Mouse (Mus musculus): Measurements from ENCODE around the gene Pycard. TPM values are rescaled to one million over a fixed set of nuclear protein-coding genes. Genes with fewer than 3 reads are reported as not detected.
"Not testable (repeated sequence)": the region's sequence is repeated elsewhere in the genome, so short reads cannot be mapped to it uniquely, and the experiment has no call there.

The Pycard gene
- polyA plus RNA-seq, 1 experiment from 2014 or later, result 6.5 TPM

- DNase-seq (ENCODE audit: low spot score), result no peak
- peaks cover 6% of the 10 kb centered on the region for H3K4me1 ChIP-seq
- H3K36me3 ChIP-seq, result no peaks in the 10 kb centered on the region
- 80% methylated on average over 6 of the region's 6 CpGs for WGBS
- H3K27me3 ChIP-seq (ENCODE audit: low read depth, poor library complexity, severe bottlenecking), result peaks cover 44% of the 10 kb centered on the region
- H3K27ac ChIP-seq, result no peak within 1 kb of the TSS
- no peaks in the 10 kb centered on the region for H3K9me3 ChIP-seq (replicated peaks)
- no peak within 1 kb of the TSS for H3K4me3 ChIP-seq
These were observed 47.1 kb downstream of the Pycard start, which contains the start of gene Prss36 for GRCm38 (mm10) chr7:127946470-127947023. Gene Prss36, minus strand, starts transcription at chr7:127946725.

- 10% methylated on average over 23 of the region's 23 CpGs for WGBS
- Histone ChIP-seq H3K4me1 (peaks cover 6% of the 10 kb centered on the region), H3K27me3 (ENCODE audit: low read depth, poor library complexity, severe bottlenecking) (peaks cover 44% of the 10 kb centered on the region), H3K9me3 (replicated peaks) (no peaks in the 10 kb centered on the region), H3K27ac (no peak overlapping the region), H3K4me3 (peak overlapping the region; percentile 29), H3K36me3 (no peaks in the 10 kb centered on the region)
- DNase-seq (ENCODE audit: low spot score), result peak; percentile 44
These were observed 49.1 kb downstream of the Pycard start for GRCm38 (mm10) chr7:127944614-127945013.

GRCm38 (mm10) chr7:127942097-127942496 lies 51.6 kb downstream of the Pycard start:
- WGBS, result 54% methylated on average over 2 of the region's 2 CpGs

More at GRCm38 (mm10) chr7:127942097-127942496, 51.6 kb downstream of the Pycard start:
- H3K27me3 ChIP-seq (ENCODE audit: low read depth, poor library complexity, severe bottlenecking), result peaks cover 42% of the 10 kb centered on the region
- H3K36me3 ChIP-seq; H3K9me3 ChIP-seq (replicated peaks); H3K4me3 ChIP-seq; DNase-seq (ENCODE audit: low spot score); H3K27ac ChIP-seq; H3K4me1 ChIP-seq: not testable (repeated sequence)

Other genes starting within 250 kb of the Pycard start
- gene Fbxl19, start 249.3 kb downstream of the Pycard start, polyA plus RNA-seq (2016; fragmentation: Nextera tagmentation; extraction: Ambion mirVana), result 9.4 and 10.8 TPM in 2 replicates
- gene Orai3, start 224.1 kb downstream of the Pycard start, polyA plus RNA-seq (2016; fragmentation: Nextera tagmentation; extraction: Ambion mirVana), result 15.2 and 16.0 TPM in 2 replicates
- gene Setd1a, start 217.2 kb downstream of the Pycard start, polyA plus RNA-seq (2016; fragmentation: Nextera tagmentation; extraction: Ambion mirVana), result 21.9 and 24.2 TPM in 2 replicates
- not detected in 2 replicates for gene Gm49388, start 208.3 kb downstream of the Pycard start, polyA plus RNA-seq (2016; fragmentation: Nextera tagmentation; extraction: Ambion mirVana)
- gene Hsd3b7, start 193.3 kb downstream of the Pycard start, polyA plus RNA-seq (2016; fragmentation: Nextera tagmentation; extraction: Ambion mirVana), result 5.5 and 8.2 TPM in 2 replicates
- gene Stx4a, start 169.6 kb downstream of the Pycard start, polyA plus RNA-seq (2016; fragmentation: Nextera tagmentation; extraction: Ambion mirVana), result 20.2 and 28.5 TPM in 2 replicates
- 3.9 and 9.3 TPM in 2 replicates for gene Stx1b, start 169.3 kb downstream of the Pycard start, polyA plus RNA-seq (2016; fragmentation: Nextera tagmentation; extraction: Ambion mirVana)
- gene Zfp646, start 117.6 kb downstream of the Pycard start, polyA plus RNA-seq (2016; fragmentation: Nextera tagmentation; extraction: Ambion mirVana), result 20.0 and 20.3 TPM in 2 replicates
- gene Zfp668, start 117.0 kb downstream of the Pycard start, polyA plus RNA-seq (2016; fragmentation: Nextera tagmentation; extraction: Ambion mirVana), result 47.9 and 48.0 TPM in 2 replicates
- gene Prss53, start 102.9 kb downstream of the Pycard start, polyA plus RNA-seq (2016; fragmentation: Nextera tagmentation; extraction: Ambion mirVana), result 0.50 and 0.75 TPM in 2 replicates
- gene Gm21974, start 98.4 kb downstream of the Pycard start, polyA plus RNA-seq (2016; fragmentation: Nextera tagmentation; extraction: Ambion mirVana), result not detected in 2 replicates
- gene Vkorc1, start 98.2 kb downstream of the Pycard start, polyA plus RNA-seq (2016; fragmentation: Nextera tagmentation; extraction: Ambion mirVana), result 48.3 and 51.8 TPM in 2 replicates
- gene Bckdk, start 89.8 kb downstream of the Pycard start, polyA plus RNA-seq (2016; fragmentation: Nextera tagmentation; extraction: Ambion mirVana), result 130 and 137 TPM in 2 replicates
- gene Kat8, start 81.4 kb downstream of the Pycard start, polyA plus RNA-seq (2016; fragmentation: Nextera tagmentation; extraction: Ambion mirVana), result 48.0 and 53.0 TPM in 2 replicates
- gene Prss8, start 63.8 kb downstream of the Pycard start, polyA plus RNA-seq (2016; fragmentation: Nextera tagmentation; extraction: Ambion mirVana), result 6.3 and 7.2 TPM in 2 replicates
- 9.7 and 10.1 TPM in 2 replicates for gene Prss36, start 47.1 kb downstream of the Pycard start, polyA plus RNA-seq (2016; fragmentation: Nextera tagmentation; extraction: Ambion mirVana)
- gene Fus, start 26.4 kb downstream of the Pycard start, polyA plus RNA-seq (2016; fragmentation: Nextera tagmentation; extraction: Ambion mirVana), result 408 and 469 TPM in 2 replicates
- gene Trim72, start 10.1 kb upstream of the Pycard start, polyA plus RNA-seq (2016; fragmentation: Nextera tagmentation; extraction: Ambion mirVana), result not detected in 2 replicates
- gene Itgam, start 68.8 kb upstream of the Pycard start, polyA plus RNA-seq (2016; fragmentation: Nextera tagmentation; extraction: Ambion mirVana), result 0.28 and 0.40 TPM in 2 replicates
- not detected in 2 replicates for gene Gm49368, start 68.8 kb upstream of the Pycard start, polyA plus RNA-seq (2016; fragmentation: Nextera tagmentation; extraction: Ambion mirVana)
- not detected in 2 replicates for gene Itgax, start 135.7 kb upstream of the Pycard start, polyA plus RNA-seq (2016; fragmentation: Nextera tagmentation; extraction: Ambion mirVana)
- not detected in 2 replicates for gene Itgad, start 160.5 kb upstream of the Pycard start, polyA plus RNA-seq (2016; fragmentation: Nextera tagmentation; extraction: Ambion mirVana)
- 0.23 and 0.51 TPM in 2 replicates for gene Cox6a2, start 212.5 kb upstream of the Pycard start, polyA plus RNA-seq (2016; fragmentation: Nextera tagmentation; extraction: Ambion mirVana)
- gene Armc5, start 243.5 kb upstream of the Pycard start, polyA plus RNA-seq (2016; fragmentation: Nextera tagmentation; extraction: Ambion mirVana), result 17.8 and 20.0 TPM in 2 replicates
- gene 9130023H24Rik, start 244.2 kb upstream of the Pycard start, polyA plus RNA-seq (2016; fragmentation: Nextera tagmentation; extraction: Ambion mirVana), result 7.7 and 10.6 TPM in 2 replicates